ENCODE assay signal across 7 mouse cellular contexts in genomic region chr5:92312046-92312715, GRCm38 (mm10). TPM values are rescaled to one million over a fixed set of nuclear protein-coding genes. Genes with fewer than 3 reads are reported as not detected.
DNase-seq lines count a peak whose midpoint lies in the region; ATAC-seq and TF ChIP-seq lines count a peak whose summit lies in the region.

No protein-coding gene starts in this region.

- peak overlapping the region; percentile 50 for H3K9ac ChIP-seq in MEL (ENCODE audit: control insufficient read depth, low read depth, low read length, poor library complexity, severe bottlenecking)

- H3K4me1 ChIP-seq in MEL (ENCODE audit: control insufficient read depth in 1 of 2, insufficient read depth in 2 of 2, low read length in 2 of 2), result peaks cover 0 to 7% of the 10 kb centered on the region in 2 experiments; a peak in 2 of 4 replicates

- DNase-seq in MEL (ENCODE audit: low read depth, low spot score), result peak; percentile 88
- DNase-seq in adrenal gland, adult 2 months, result peak; percentile 80
- peak; percentile 80 for DNase-seq in embryo, embryonic 11.5 days (ENCODE audit: low read depth, low spot score)
- peak; percentile 85 to 91 for DNase-seq in heart, postnatal 14 days
- DNase-seq in left cerebral cortex, adult 2 months (ENCODE audit: extremely low spot score in 1 of 2, low spot score in 2 of 2), result peak; percentile 82 to 84
- DNase-seq in spleen, postnatal 14 days (ENCODE audit: low spot score in 2 of 2), result peak; percentile 65 to 82

- peak; percentile 66 for TF ChIP-seq RAD21 in MEL (IDR thresholded peaks at IDR 0.05; ENCODE audit: low read depth, low read length)

- H3K27me3 ChIP-seq in MEL (ENCODE audit: control insufficient read depth in 1 of 2, insufficient read depth in 2 of 2, low read length in 2 of 2), result no peaks in the 10 kb centered on the region; a peak in 1 of 4 replicates

- TF ChIP-seq CTCF in MEL (IDR thresholded peaks at IDR 0.05 in 2 of 3, conservative IDR thresholded peaks at IDR 0.05 in 1 of 3; ENCODE audit: control insufficient read depth in 1 of 3, insufficient read depth in 1 of 3, low read depth in 2 of 3, low read length in 3 of 3, poor library complexity in 1 of 3, severe bottlenecking in 1 of 3), result peak; percentile 22 to 64 (median 35); a peak in 5 of 6 replicates
- TF ChIP-seq CTCF in left cerebral cortex, adult 2 months (IDR thresholded peaks at IDR 0.05), result peak; percentile 87

- no peaks in the 10 kb centered on the region for H3K9me3 ChIP-seq in MEL (replicated peaks; ENCODE audit: insufficient read depth, low read length)

- H3K27ac ChIP-seq in MEL (ENCODE audit: control insufficient read depth, low read depth, low read length), result no peak overlapping the region
- no peak overlapping the region for H3K27ac ChIP-seq in left cerebral cortex, adult 2 months

- peaks cover 26% of the 10 kb centered on the region for H3K79me2 ChIP-seq in MEL (ENCODE audit: control insufficient read depth, insufficient read depth, low read length, poor library complexity)

- 0 out of 2 replicates have a peak, but pooled peaks have one; percentile 38 for ATAC-seq in megakaryocyte-erythroid progenitor cell, adult 5-6 weeks (replicated peaks; ENCODE audit: low FRiP score, low TSS enrichment, poor library complexity, severe bottlenecking)

- peak overlapping the region; percentile 51 to 69 for H3K4me3 ChIP-seq in MEL (ENCODE audit: control insufficient read depth in 1 of 2, insufficient read depth in 1 of 2, low read depth in 2 of 2, low read length in 2 of 2)
- no peak overlapping the region for H3K4me3 ChIP-seq in left cerebral cortex, adult 2 months

- peaks cover 0 to 8% of the 10 kb centered on the region in 2 experiments; a peak in 2 of 4 replicates for H3K36me3 ChIP-seq in MEL (ENCODE audit: control insufficient read depth in 1 of 2, insufficient read depth in 2 of 2, low read length in 2 of 2)

- intact Hi-C loops in heart, postnatal 14 days (cut with DNase I), result loop anchor here (1.0 to 5.0 kb wide), 2 partner anchors 69 to 195 kb away; partner anchors contain the start of gene Scarb2
- intact Hi-C loops in left cerebral cortex, adult 2 months (cut with DNase I), result loop anchor here (1.0 kb wide), 1 partner anchor 69 kb away; no protein-coding TSS in a partner anchor

- no peak for TF ChIP-seq EP300 in MEL (IDR thresholded peaks at IDR 0.05; ENCODE audit: low read depth in 1 of 2, low read length in 2 of 2)

- TF ChIP-seq POLR2A in MEL (IDR thresholded peaks at IDR 0.05; ENCODE audit: control insufficient read depth in 1 of 2, insufficient read depth in 1 of 2, low read depth in 1 of 2, low read length in 2 of 2, poor library complexity in 1 of 2), result no peak

TF ChIP-seq in MEL, 35 proteins besides CTCF, POLR2A, EP300 and RAD21:
- TF ChIP-seq GABPA (IDR thresholded peaks at IDR 0.05; ENCODE audit: low read depth, low read length), result no peak
- TF ChIP-seq SMC3 (IDR thresholded peaks at IDR 0.05; ENCODE audit: low read depth, low read length), result peak; percentile 66
- no peak for TF ChIP-seq MAZ (IDR thresholded peaks at IDR 0.05; ENCODE audit: low read depth, low read length)
- no peak for TF ChIP-seq UBTF (IDR thresholded peaks at IDR 0.05; ENCODE audit: borderline replicate concordance, insufficient read depth, low read depth, low read length)
- no peak for TF ChIP-seq ZMIZ1 (IDR thresholded peaks at IDR 0.05; ENCODE audit: low read depth, low read length)
- TF ChIP-seq NELFE (IDR thresholded peaks at IDR 0.05; ENCODE audit: low read depth, low read length), result no peak
- no peak for TF ChIP-seq MAX (IDR thresholded peaks at IDR 0.05; ENCODE audit: low read length)
- TF ChIP-seq GATA1 (IDR thresholded peaks at IDR 0.05; ENCODE audit: low read depth, low read length), result peak; percentile 47; the same call in 1 of the 2 replicates
- no peak for TF ChIP-seq TCF12 (IDR thresholded peaks at IDR 0.05; ENCODE audit: low read depth, low read length)
- 0 out of 2 replicates have a peak, but pooled peaks have one; percentile 34 for TF ChIP-seq MYC (IDR thresholded peaks at IDR 0.05; ENCODE audit: low read depth, low read length)
- TF ChIP-seq TAL1 (IDR thresholded peaks at IDR 0.05; ENCODE audit: low read length), result no peak
- TF ChIP-seq ZNF384 (IDR thresholded peaks at IDR 0.05; ENCODE audit: low read depth, low read length), result no peak
- TF ChIP-seq MXI1 (IDR thresholded peaks at IDR 0.05; ENCODE audit: low read depth, low read length), result peak; percentile 31; the same call in 1 of the 2 replicates
- no peak for TF ChIP-seq KAT2A (conservative IDR thresholded peaks at IDR 0.05; ENCODE audit: low read depth, low read length)
- TF ChIP-seq HCFC1 (IDR thresholded peaks at IDR 0.05; ENCODE audit: low read depth, low read length), result no peak
- TF ChIP-seq ZC3H11A (IDR thresholded peaks at IDR 0.05; ENCODE audit: low read depth, low read length), result peak; percentile 55
- no peak for TF ChIP-seq ZKSCAN1 (IDR thresholded peaks at IDR 0.05; ENCODE audit: low read depth, low read length)
- TF ChIP-seq JUND (IDR thresholded peaks at IDR 0.05; ENCODE audit: low read depth, low read length), result no peak
- TF ChIP-seq E2F4 (IDR thresholded peaks at IDR 0.05; ENCODE audit: borderline replicate concordance, low read depth, low read length), result no peak
- no peak for TF ChIP-seq CHD2 (IDR thresholded peaks at IDR 0.05; ENCODE audit: low read length)
- TF ChIP-seq SIN3A (IDR thresholded peaks at IDR 0.05; ENCODE audit: low read length), result peak; percentile 49
- no peak for TF ChIP-seq BHLHE40 (IDR thresholded peaks at IDR 0.05; ENCODE audit: borderline replicate concordance, low read depth, low read length)
- TF ChIP-seq TBP (IDR thresholded peaks at IDR 0.05; ENCODE audit: low read depth, low read length), result no peak
- no peak for TF ChIP-seq MYB (IDR thresholded peaks at IDR 0.05; ENCODE audit: low read depth, low read length)

RNA-seq across cellular contexts. Expression of gene Sdad1, which starts 1.9 kb away (rescaled TPM):
- total RNA-seq in MEL (2012; rRNA removed), result 70.9 and 72.4 TPM in 2 replicates
- polyA plus RNA-seq in MEL (2012; ENCODE audit: insufficient read depth in 1 of 2, insufficient read length in 2 of 2, low read depth in 1 of 2, low replicate concordance in 2 of 2, missing spikeins in 1 of 2), result 10 to 100 TPM in 1 of 2 experiments, not detected in 1; 73.0 TPM
- 10 to 100 TPM; 25.0 to 39.1 TPM for total RNA-seq in adrenal gland, adult 2 months (2021)
- 11.2 and 13.2 TPM in 2 replicates for polyA plus RNA-seq in adrenal gland, adult 2 months (2012; rRNA removed)
- 10 to 100 TPM; 12.4 to 13.9 TPM for total RNA-seq in heart, postnatal 14 days (2021)
- total RNA-seq in left cerebral cortex, adult 2 months (2021), result 10 to 100 TPM; 21.2 to 21.8 TPM
- total RNA-seq in megakaryocyte-erythroid progenitor cell, adult 5-6 weeks (2014; fragmentation: Nextera tagmentation), result 51.6 and 66.7 TPM in 2 replicates
- 91.7 and 93.5 TPM in 2 replicates for total RNA-seq in megakaryocyte-erythroid progenitor cell, adult 5-6 weeks (2017)

RNA-seq across cellular contexts. Expression of gene Cxcl9, which starts 15.7 kb away (rescaled TPM):
- total RNA-seq in MEL (2012; rRNA removed), result not detected in 2 replicates
- polyA plus RNA-seq in MEL (2012; ENCODE audit: insufficient read depth in 1 of 2, insufficient read length in 2 of 2, low read depth in 1 of 2, low replicate concordance in 2 of 2, missing spikeins in 1 of 2), result not detected
- 1 to 10 TPM; 2.5 to 2.6 TPM for total RNA-seq in adrenal gland, adult 2 months (2021)
- 3.7 and 7.2 TPM in 2 replicates for polyA plus RNA-seq in adrenal gland, adult 2 months (2012; rRNA removed)
- under 1 TPM; 0.57 to 0.88 TPM for total RNA-seq in heart, postnatal 14 days (2021)
- total RNA-seq in left cerebral cortex, adult 2 months (2021), result not detected
- total RNA-seq in megakaryocyte-erythroid progenitor cell, adult 5-6 weeks (2014; fragmentation: Nextera tagmentation), result not detected in 2 replicates
- not detected in 2 replicates for total RNA-seq in megakaryocyte-erythroid progenitor cell, adult 5-6 weeks (2017)

RNA-seq across cellular contexts. Expression of gene Art3, which starts 19.4 kb away (rescaled TPM):
- total RNA-seq in MEL (2012; rRNA removed), result not detected in 2 replicates
- polyA plus RNA-seq in MEL (2012; ENCODE audit: insufficient read depth in 1 of 2, insufficient read length in 2 of 2, low read depth in 1 of 2, low replicate concordance in 2 of 2, missing spikeins in 1 of 2), result not detected
- total RNA-seq in adrenal gland, adult 2 months (2021), result 10 to 100 TPM; 39.2 to 58.2 TPM
- polyA plus RNA-seq in adrenal gland, adult 2 months (2012; rRNA removed), result 2.6 and 3.1 TPM in 2 replicates
- 100 to 1,000 TPM; 620 to 781 TPM for total RNA-seq in heart, postnatal 14 days (2021)
- total RNA-seq in left cerebral cortex, adult 2 months (2021), result 1 to 10 TPM; 3.8 to 7.5 TPM
- total RNA-seq in megakaryocyte-erythroid progenitor cell, adult 5-6 weeks (2014; fragmentation: Nextera tagmentation), result not detected in 2 replicates
- total RNA-seq in megakaryocyte-erythroid progenitor cell, adult 5-6 weeks (2017), result not detected in 2 replicates

RNA-seq across cellular contexts. Expression of gene Naaa, which starts 34.2 kb away (rescaled TPM):
- 2.2 TPM in 2 replicates for total RNA-seq in MEL (2012; rRNA removed)
- 1 to 10 TPM in 1 of 2 experiments, not detected in 1; 6.7 TPM for polyA plus RNA-seq in MEL (2012; ENCODE audit: insufficient read depth in 1 of 2, insufficient read length in 2 of 2, low read depth in 1 of 2, low replicate concordance in 2 of 2, missing spikeins in 1 of 2)
- 10 to 100 TPM; 20.1 to 29.4 TPM for total RNA-seq in adrenal gland, adult 2 months (2021)
- polyA plus RNA-seq in adrenal gland, adult 2 months (2012; rRNA removed), result 33.6 and 42.7 TPM in 2 replicates
- total RNA-seq in heart, postnatal 14 days (2021), result 10 to 100 TPM; 11.1 to 12.4 TPM
- total RNA-seq in left cerebral cortex, adult 2 months (2021), result 10 to 100 TPM; 38.6 to 40.1 TPM
- 1.1 and 2.9 TPM in 2 replicates for total RNA-seq in megakaryocyte-erythroid progenitor cell, adult 5-6 weeks (2014; fragmentation: Nextera tagmentation)
- 2.1 and 5.6 TPM in 2 replicates for total RNA-seq in megakaryocyte-erythroid progenitor cell, adult 5-6 weeks (2017)

RNA-seq across cellular contexts. Expression of gene Cxcl10, which starts 36.5 kb away (rescaled TPM):
- total RNA-seq in MEL (2012; rRNA removed), result not detected in 2 replicates
- under 1 TPM in 1 of 2 experiments, not detected in 1; 0.11 TPM for polyA plus RNA-seq in MEL (2012; ENCODE audit: insufficient read depth in 1 of 2, insufficient read length in 2 of 2, low read depth in 1 of 2, low replicate concordance in 2 of 2, missing spikeins in 1 of 2)
- total RNA-seq in adrenal gland, adult 2 months (2021), result under 1 TPM; 0.43 to 0.73 TPM
- polyA plus RNA-seq in adrenal gland, adult 2 months (2012; rRNA removed), result 1.7 and 3.6 TPM in 2 replicates
- under 1 TPM in 1 of 2 experiments, not detected in 1; 0.80 TPM for total RNA-seq in heart, postnatal 14 days (2021)
- total RNA-seq in left cerebral cortex, adult 2 months (2021), result not detected
- not detected in 2 replicates for total RNA-seq in megakaryocyte-erythroid progenitor cell, adult 5-6 weeks (2014; fragmentation: Nextera tagmentation)
- total RNA-seq in megakaryocyte-erythroid progenitor cell, adult 5-6 weeks (2017), result 2.2 and 5.6 TPM in 2 replicates

Comparison
In these comparisons a context has a peak if more than half of its experiments do, and no peak if none do; other contexts are left out.
1. RNA of gene Art3, which starts 19.4 kb away (total RNA-seq): 620 to 781 TPM in heart, postnatal 14 days; 39.2 to 58.2 TPM in adrenal gland, adult 2 months, 3.8 to 7.5 TPM in left cerebral cortex, adult 2 months, not detected in MEL and not detected in megakaryocyte-erythroid progenitor cell, adult 5-6 weeks; every median in the first group is over 10 times any median in the second.
2. Peak in every context shown above with its lines, with median percentiles within 50 percentile points of each other: DNase-seq.